Mouse (Mus musculus) lung, adult 2 months (tissue): ENCODE data around the gene Gnb1.
A peak's percentile ranks its signal among the peaks of the same experiment; 100 is the strongest.

Source experiments
- CTCF ChIP-seq: fragments of 200-500 bp; IDR thresholded peaks from 2 replicates; pipeline ENCODE4 v1.5.1; 2011; ENCODE audit warnings: mild to moderate bottlenecking, low read length, control low read depth; ENCODE audit not compliant: insufficient read depth
- POLR2A ChIP-seq: fragments of 200-500 bp; IDR thresholded peaks from 2 replicates; pipeline ENCODE4 v1.6.1; 2011; ENCODE audit warnings: low read depth, mild to moderate bottlenecking, control low read depth, low read length, borderline replicate concordance; ENCODE audit errors: extremely low read depth

- peak; percentile 75 for TF ChIP-seq CTCF
- peak; percentile 85; the same call in 1 of the 2 replicates for TF ChIP-seq POLR2A
Measured at GRCm38 (mm10) chr4:155481381-155482124, 9.6 kb upstream of the Gnb1 start.
